Mouse (Mus musculus): ENCODE data around the gene Zdhhc3.

DNA sequence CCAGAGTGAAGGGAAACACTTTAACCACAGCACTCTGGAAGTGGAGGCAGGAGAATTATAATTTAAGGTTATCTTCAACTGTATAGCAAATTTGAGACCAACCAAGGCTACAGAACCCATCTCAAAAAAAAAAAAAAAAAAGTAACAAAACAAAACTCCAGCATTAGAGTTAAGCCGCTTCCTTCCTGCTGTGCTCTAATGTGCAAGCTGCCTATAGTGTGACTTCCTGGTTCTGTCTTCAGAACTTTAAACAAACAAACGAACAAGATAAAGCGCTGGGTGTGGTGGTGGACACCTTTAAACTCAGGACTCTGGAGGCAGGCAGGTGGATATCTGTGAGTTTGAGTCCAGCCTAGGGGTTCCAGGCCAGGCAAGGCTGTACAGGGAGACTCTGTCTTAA is 39.0 kb upstream of the Zdhhc3 start:
- TF ChIP-seq EP300 (IDR thresholded peaks at IDR 0.05; ENCODE audit: low read depth) (no peak), CTCF (IDR thresholded peaks at IDR 0.05; ENCODE audit: low read depth) (no peak)
